ENCODE assay signal across 12 mouse cellular contexts in the genomic region with DNA sequence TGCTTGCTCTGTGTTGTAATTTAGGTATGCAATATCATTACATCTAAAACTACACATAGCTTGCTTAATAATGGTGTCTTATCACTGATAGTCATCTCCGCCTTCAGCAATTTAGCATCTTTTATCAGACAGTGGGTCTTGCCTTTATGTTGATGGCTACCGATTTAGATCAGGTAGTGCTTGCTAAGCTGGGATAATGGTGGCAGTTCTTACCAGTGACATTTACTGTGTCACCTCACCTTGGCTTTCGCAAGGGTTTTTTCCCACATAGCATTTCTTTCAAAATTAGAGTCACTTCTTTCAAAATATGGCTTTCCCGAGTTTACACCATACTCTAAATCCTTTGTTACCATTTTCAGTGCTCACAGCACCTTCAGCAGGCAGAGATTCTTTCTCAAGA.
"Had no signal": no experiment of that assay in that cellular context is flagged by ENCODE, and none has a peak within 500 bp of the region (broad histone marks: within the 10 kb centered on the region; RNA-seq: fewer than 3 reads in every experiment).

No protein-coding gene starts in this region.

- DNase-seq: retina, postnatal 1 day; right cerebral cortex, adult 18-20 months; right cerebral cortex, postnatal 14 days; right cerebral cortex, postnatal 25 days; right cerebral cortex, postnatal 4 days; spleen, adult 18-20 months; thymus, adult 18-20 months; thymus, adult 2 months; thymus, postnatal 14 days; thymus, postnatal 25 days; thymus, postnatal 36 days; thymus, postnatal 4 days had no signal
